Mouse (Mus musculus) hindbrain, postnatal 0 days (tissue): ENCODE results near the gene Gm20873. TPM values are rescaled to one million over a fixed set of nuclear protein-coding genes. Genes with fewer than 3 reads are reported as not detected.
"Not testable (repeated sequence)": the region's sequence is repeated elsewhere in the genome, so short reads cannot be mapped to it uniquely, and the experiment has no call there.

ENCODE experiments used
- ATAC-seq: fragments of 200-750 bp; cut with Nextera tagmentation; 2 replicates; pipeline ENCODE4 v1.8.0; 2017; ENCODE audit warnings: mild to moderate bottlenecking, moderate TSS enrichment, moderate library complexity
- DNase-seq: peaks from one replicate; pipeline ENCODE4 v3.0.0-alpha.2; 2015; ENCODE audit warnings: low spot score
- H3K27ac ChIP-seq: fragments of 300-500 bp; sonication (generic); 2 replicates; pipeline ENCODE4 v1.5.1; 2014; ENCODE audit warnings: mild to moderate bottlenecking
- H3K27me3 ChIP-seq: fragments of 300-500 bp; sonication (generic); 2 replicates; pipeline ENCODE4 v1.6.1; 2014; ENCODE audit warnings: low read length, mixed read lengths; ENCODE audit not compliant: insufficient read depth
- H3K36me3 ChIP-seq: fragments of 300-500 bp; sonication (generic); 2 replicates; pipeline ENCODE4 v1.6.1; 2014; ENCODE audit warnings: low read length, mixed read lengths; ENCODE audit not compliant: insufficient read depth
- H3K4me1 ChIP-seq: fragments of 300-500 bp; sonication (generic); 2 replicates; pipeline ENCODE4 v1.6.1; 2014; ENCODE audit warnings: antibody characterized with exemption, low read length, mixed read lengths; ENCODE audit not compliant: insufficient read depth
- H3K4me2 ChIP-seq: fragments of 300-500 bp; sonication (generic); 2 replicates; pipeline ENCODE4 v1.6.1; 2014; ENCODE audit warnings: low read depth, mild to moderate bottlenecking, low read length, moderate library complexity, mixed read lengths
- H3K4me3 ChIP-seq: fragments of 300-500 bp; sonication (generic); 2 replicates; pipeline ENCODE4 v1.5.1; 2014; ENCODE audit warnings: low read length
- H3K9ac ChIP-seq: fragments of 300-500 bp; sonication (generic); replicated peaks from 2 replicates; pipeline ENCODE4 v1.6.1; 2014; ENCODE audit warnings: mild to moderate bottlenecking, low read length, moderate library complexity, mixed read lengths
- H3K9me3 ChIP-seq: fragments of 300-500 bp; sonication (generic); 2 replicates; pipeline ENCODE4 v1.6.1; 2016; ENCODE audit warnings: low read length, mixed read lengths
- WGBS: fragments of 180-500 bp; shearing (Covaris S2); extraction: QIAGEN DNeasy Blood & Tissue Kit; methylation state at CpG from one replicate; pipeline ENCODE4 v1.1.7; 2014; 5-methylcytosine and 5-hydroxymethylcytosine counted together
- polyA plus RNA-seq: library from polyadenylated mRNA; unstranded; fragments of >200 nt; fragmentation: Nextera tagmentation; extraction: Ambion mirVana; gene quantifications from 2 replicates; pipeline ENCODE4 v1.2.1, GENCODE M21; 2015
- total RNA-seq: library from RNA; depleted of rRNA; stranded (reverse); fragments of >200 nt; gene quantifications from 2 replicates; pipeline ENCODE4 v1.2.3, GENCODE M21; 2014; rRNA removed

Gm20873 gene
- not detected in 2 replicates for total RNA-seq
- not detected in 2 replicates for polyA plus RNA-seq

GRCm38 (mm10) chrY:6266798-6267197, at the start of gene Gm20873:
Gene Gm20873, plus strand, starts transcription at chrY:6267098.
- H3K4me3 ChIP-seq, H3K27me3 ChIP-seq: not testable (repeated sequence)

GRCm38 (mm10) chrY:6237895-6238294, 29.0 kb upstream of the Gm20873 start, which contains the start of gene Gm21746:
Gene Gm21746, minus strand, starts transcription at chrY:6237995.
- H3K9ac ChIP-seq, DNase-seq, H3K4me1 ChIP-seq, H3K27me3 ChIP-seq, H3K9me3 ChIP-seq, ATAC-seq, H3K27ac ChIP-seq, H3K36me3 ChIP-seq, H3K4me2 ChIP-seq, H3K4me3 ChIP-seq: not testable (repeated sequence)
- no CpG with 5 or more reads among the region's 3 CpGs for WGBS

More at GRCm38 (mm10) chrY:6266798-6267197, at the start of gene Gm20873:
- H3K9me3 ChIP-seq, H3K4me1 ChIP-seq, H3K9ac ChIP-seq, H3K4me2 ChIP-seq, H3K36me3 ChIP-seq, DNase-seq, H3K27ac ChIP-seq, ATAC-seq: not testable (repeated sequence)

Other genes with a start within 250 kb of the Gm20873 start
- not detected in 2 replicates for gene Gm21746, start 29.1 kb upstream of the Gm20873 start, total RNA-seq
- not detected in 2 replicates for gene Gm21746, start 29.1 kb upstream of the Gm20873 start, polyA plus RNA-seq